Mouse (Mus musculus) testis, adult 2 months (tissue): Measurements from ENCODE around the gene Cyp4f14.

Source experiments
- CTCF ChIP-seq: fragments of 200-500 bp; IDR thresholded peaks from 2 replicates; pipeline ENCODE4 v1.5.1; 2012; ENCODE audit warnings: low read depth, mild to moderate bottlenecking, inconsistent platforms, low read length, moderate library complexity; ENCODE audit not compliant: control insufficient read depth, insufficient read depth, insufficient replicate concordance
- POLR2A ChIP-seq: fragments of 200-500 bp; IDR thresholded peaks from 2 replicates; pipeline ENCODE4 v1.6.1; 2012; ENCODE audit warnings: low read depth, mild to moderate bottlenecking, inconsistent platforms, low read length, moderate library complexity; ENCODE audit not compliant: control insufficient read depth

GRCm38 (mm10) chr17:32880320-32881218 is 36.6 kb downstream of the Cyp4f14 start:
- no peak for TF ChIP-seq POLR2A
- no peak for TF ChIP-seq CTCF
